Mouse (Mus musculus) stomach, postnatal 0 days (tissue): ENCODE measurements around the gene Zranb1. TPM values are rescaled to one million over a fixed set of nuclear protein-coding genes. Genes with fewer than 3 reads are reported as not detected.

Source experiments
- ATAC-seq: fragments of 200-750 bp; cut with Nextera tagmentation; 2 replicates; pipeline ENCODE4 v1.8.0; 2017; ENCODE audit not compliant: low FRiP score, low TSS enrichment
- DNase-seq: peaks from one replicate; pipeline ENCODE4 v3.0.0-alpha.2; 2016; ENCODE audit warnings: low spot score
- H3K27ac ChIP-seq: fragments of 300-500 bp; sonication (generic); replicated peaks from 2 replicates; pipeline ENCODE4 v1.5.1; 2014; ENCODE audit warnings: mild to moderate bottlenecking, control low read depth
- H3K27me3 ChIP-seq: fragments of 300-500 bp; sonication (generic); 2 replicates; pipeline ENCODE4 v1.6.1; 2014; ENCODE audit warnings: low read length; ENCODE audit not compliant: control insufficient read depth, insufficient read depth
- H3K36me3 ChIP-seq: fragments of 300-500 bp; sonication (generic); 2 replicates; pipeline ENCODE4 v1.6.1; 2014; ENCODE audit warnings: low read length, mixed read lengths; ENCODE audit not compliant: control insufficient read depth, insufficient read depth
- H3K4me1 ChIP-seq: fragments of 300-500 bp; sonication (generic); replicated peaks from 2 replicates; pipeline ENCODE4 v1.6.1; 2014; ENCODE audit warnings: antibody characterized with exemption; ENCODE audit not compliant: control insufficient read depth, insufficient read depth
- H3K4me2 ChIP-seq: fragments of 300-500 bp; sonication (generic); replicated peaks from 2 replicates; pipeline ENCODE4 v1.6.1; 2014; ENCODE audit warnings: low read depth, mild to moderate bottlenecking, control low read depth, moderate library complexity
- H3K4me3 ChIP-seq: fragments of 300-500 bp; sonication (generic); 2 replicates; pipeline ENCODE4 v1.5.1; 2014; ENCODE audit warnings: low read depth, low read length, control low read depth
- H3K9ac ChIP-seq: fragments of 300-500 bp; sonication (generic); 2 replicates; pipeline ENCODE4 v1.6.1; 2014; ENCODE audit warnings: mild to moderate bottlenecking, low read length, control low read depth, mixed read lengths
- H3K9me3 ChIP-seq: fragments of 300-500 bp; sonication (generic); 2 replicates; pipeline ENCODE4 v1.6.1; 2016; ENCODE audit warnings: low read length; ENCODE audit not compliant: control insufficient read depth
- CTCF ChIP-seq: IDR thresholded peaks from 2 replicates; pipeline ENCODE4 v1.5.1; 2016; ENCODE audit warnings: antibody characterized with exemption, low read depth, mild to moderate bottlenecking, moderate library complexity
- EP300 ChIP-seq: optimal IDR thresholded peaks from 2 replicates; pipeline ENCODE3; 2016; ENCODE audit warnings: antibody characterized with exemption
- WGBS: fragments of 180-500 bp; shearing (Covaris S2); extraction: QIAGEN DNeasy Blood & Tissue Kit; methylation state at CpG from one replicate; pipeline ENCODE4 v1.1.7; 2014; 5-methylcytosine and 5-hydroxymethylcytosine counted together
- polyA plus RNA-seq: library from polyadenylated mRNA; unstranded; fragments of >200 nt; fragmentation: Nextera tagmentation; extraction: Ambion mirVana; gene quantifications from 2 replicates; pipeline ENCODE4 v1.2.1, GENCODE M21; 2015

Gene Zranb1
- polyA plus RNA-seq, 1 experiment from 2014 or later, result 16.9 TPM

DNA sequence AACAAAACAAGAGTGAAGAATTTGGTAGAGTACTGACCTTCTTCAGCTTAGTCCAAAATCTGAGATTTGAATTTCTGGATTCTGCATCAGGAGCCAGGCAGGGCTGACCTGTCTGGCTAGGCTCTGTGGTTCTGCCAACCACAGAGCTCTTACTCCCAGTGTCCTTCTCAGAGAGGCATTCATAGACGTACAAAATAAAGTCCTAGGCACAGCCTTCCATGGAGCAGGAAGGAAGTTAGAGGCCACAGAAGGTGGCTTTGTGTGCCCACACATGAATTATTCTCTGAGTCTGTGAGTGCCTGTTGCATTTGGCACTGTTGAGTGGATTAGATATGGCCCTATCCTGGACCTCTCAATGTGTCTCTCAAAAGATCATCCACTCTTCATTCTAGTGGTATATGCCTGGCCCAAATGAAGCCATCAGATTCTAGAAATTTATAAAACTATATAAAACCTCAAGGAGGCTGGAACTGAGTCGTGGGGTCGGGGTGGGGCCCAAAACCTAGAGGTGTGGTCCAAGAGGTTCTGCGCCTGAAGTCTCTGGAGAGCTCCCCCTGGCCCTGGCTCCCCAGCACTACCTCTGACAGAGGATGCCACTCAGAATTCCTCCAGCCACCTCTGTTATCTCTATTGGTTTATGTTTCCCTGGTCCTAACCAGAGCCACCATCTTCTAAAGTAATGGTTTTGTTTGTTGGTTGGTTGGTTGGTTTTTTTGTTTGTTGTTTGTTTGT, 42.3 kb upstream of the Zranb1 start:
- ATAC-seq, result no peak
- TF ChIP-seq EP300 (no peak), CTCF (no peak)
- H3K4me3 ChIP-seq, result no peak overlapping the region
- H3K4me1 ChIP-seq, result no peaks in the 10 kb centered on the region
- no peaks in the 10 kb centered on the region; the same call in 1 of the 2 replicates for H3K36me3 ChIP-seq
- H3K9me3 ChIP-seq, result no peaks in the 10 kb centered on the region
- H3K27me3 ChIP-seq, result no peaks in the 10 kb centered on the region
- no peak overlapping the region for H3K4me2 ChIP-seq
- no peak overlapping the region for H3K9ac ChIP-seq
- no peak for DNase-seq
- H3K27ac ChIP-seq, result no peak overlapping the region
- 67% methylated on average over 4 of the region's 4 CpGs for WGBS

DNA sequence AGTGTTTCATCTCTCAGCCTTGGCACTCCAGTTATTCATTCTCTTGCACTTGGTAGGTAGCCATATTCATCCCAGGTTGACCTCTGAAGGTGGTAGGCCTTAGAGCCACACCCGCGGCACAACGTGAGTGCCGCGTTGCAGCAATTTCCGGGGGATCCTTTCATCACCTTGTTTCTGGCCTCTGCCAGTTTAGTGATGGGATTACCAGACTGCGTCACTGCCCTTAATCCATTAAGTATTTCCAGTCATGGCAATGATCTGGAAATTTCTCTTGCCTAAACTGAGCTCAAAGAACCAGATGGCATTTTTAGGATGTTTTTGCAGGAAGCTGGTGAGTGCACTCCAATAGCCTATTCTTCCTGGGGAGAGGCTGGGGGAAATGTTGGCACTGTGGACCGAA, 41.3 kb upstream of the Zranb1 start:
- no peak overlapping the region for H3K27ac ChIP-seq
- 91% methylated on average over 8 of the region's 8 CpGs for WGBS
- TF ChIP-seq EP300 (no peak), CTCF (no peak)
- no peaks in the 10 kb centered on the region for H3K27me3 ChIP-seq
- ATAC-seq, result no peak
- H3K9me3 ChIP-seq, result no peaks in the 10 kb centered on the region
- no peaks in the 10 kb centered on the region for H3K4me1 ChIP-seq
- H3K36me3 ChIP-seq, result no peaks in the 10 kb centered on the region; the same call in 1 of the 2 replicates
- no peak overlapping the region for H3K9ac ChIP-seq
- no peak for DNase-seq
- H3K4me3 ChIP-seq, result no peak overlapping the region
- H3K4me2 ChIP-seq, result no peak overlapping the region

DNA sequence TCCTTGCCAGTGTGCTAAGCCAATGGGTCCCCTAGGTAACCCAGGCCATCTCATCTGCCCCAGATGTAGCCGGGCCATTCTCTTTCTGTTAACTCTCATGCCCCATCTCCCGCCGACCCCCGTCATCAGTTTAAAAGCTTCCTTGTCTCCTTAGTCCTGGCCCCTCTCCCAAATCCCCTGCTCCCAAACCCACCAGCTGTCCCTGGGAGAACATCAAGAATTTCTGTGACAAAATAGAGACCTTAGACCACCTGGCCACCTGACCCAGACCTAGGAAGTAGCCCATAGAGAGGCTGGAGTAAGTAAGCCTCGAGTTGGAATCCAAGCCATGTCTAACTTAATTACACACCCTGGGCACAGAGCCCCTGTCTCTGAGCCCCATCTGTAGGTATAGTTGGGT, 40.7 kb upstream of the Zranb1 start:
- Histone ChIP-seq H3K4me3 (no peak overlapping the region), H3K27me3 (no peaks in the 10 kb centered on the region), H3K4me1 (no peaks in the 10 kb centered on the region), H3K4me2 (no peak overlapping the region), H3K36me3 (no peaks in the 10 kb centered on the region; the same call in 1 of the 2 replicates), H3K27ac (no peak overlapping the region), H3K9me3 (no peaks in the 10 kb centered on the region), H3K9ac (no peak overlapping the region)
- DNase-seq (no peak), ATAC-seq (no peak)
- WGBS, result 85% methylated on average over 5 of the region's 5 CpGs
- TF ChIP-seq EP300 (no peak), CTCF (no peak)

DNA sequence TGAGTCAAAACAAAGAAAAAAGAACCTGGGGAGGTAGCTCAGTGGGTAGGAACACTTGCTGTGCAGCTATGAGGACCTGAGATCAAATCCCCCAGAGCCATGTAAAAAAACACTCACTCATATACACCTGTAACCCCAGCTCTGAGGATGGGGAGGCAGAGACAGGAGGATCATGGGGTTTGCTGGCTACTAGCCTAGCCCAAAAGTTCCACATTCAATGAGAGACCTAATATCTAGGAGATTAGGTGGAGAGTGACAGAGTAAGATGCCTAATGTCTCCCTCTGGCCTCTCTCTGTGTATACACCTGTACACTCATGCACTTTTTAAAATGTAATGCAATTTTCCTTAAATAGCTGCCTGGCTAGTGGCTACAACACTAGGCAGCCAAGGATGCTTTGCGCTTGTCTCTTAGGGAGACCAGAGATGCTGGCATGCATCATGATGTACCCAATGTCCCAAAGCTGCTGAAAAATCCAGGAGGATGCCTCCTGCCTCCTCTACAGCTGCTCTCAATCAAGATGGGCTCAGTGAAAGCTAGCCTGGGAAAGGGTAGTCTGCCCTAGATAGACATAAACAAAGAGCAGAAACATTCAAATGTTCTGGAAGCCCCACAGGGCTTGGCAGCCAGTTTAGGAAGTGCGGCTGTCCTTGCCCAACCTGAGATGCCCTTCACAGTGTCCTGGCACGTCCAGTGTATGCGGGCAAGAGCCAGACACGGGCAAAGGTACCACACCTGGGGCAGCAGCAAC, 39.2 kb upstream of the Zranb1 start:
- H3K9me3 ChIP-seq, result no peaks in the 10 kb centered on the region
- H3K27me3 ChIP-seq, result no peaks in the 10 kb centered on the region
- H3K4me3 ChIP-seq, result no peak overlapping the region
- H3K27ac ChIP-seq, result no peak overlapping the region
- no peaks in the 10 kb centered on the region for H3K4me1 ChIP-seq
- no peak for ATAC-seq
- H3K36me3 ChIP-seq, result no peaks in the 10 kb centered on the region
- no peak overlapping the region for H3K4me2 ChIP-seq
- WGBS, result 76% methylated on average over 5 of the region's 5 CpGs
- H3K9ac ChIP-seq, result no peak overlapping the region
- DNase-seq, result no peak
- TF ChIP-seq EP300, result no peak
- no peak for TF ChIP-seq CTCF

DNA sequence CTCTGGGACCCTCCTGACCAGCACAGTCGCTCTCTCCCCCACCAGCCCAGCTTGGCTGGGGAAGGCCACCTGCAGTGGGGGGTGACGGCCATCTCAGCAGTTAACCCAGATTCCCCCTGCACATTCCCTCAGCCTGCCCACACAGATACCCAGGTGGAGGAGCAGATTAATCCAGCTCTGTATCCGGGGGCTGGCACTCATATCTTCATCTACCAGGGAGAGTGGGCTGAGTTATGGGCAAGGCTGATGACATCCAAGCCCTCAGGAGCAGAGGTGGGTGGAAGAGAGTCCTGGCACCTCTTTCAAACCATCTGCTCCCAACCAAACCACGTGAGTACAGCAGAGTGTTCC, 38.7 kb upstream of the Zranb1 start:
- no peak overlapping the region for H3K27ac ChIP-seq
- H3K27me3 ChIP-seq, result no peaks in the 10 kb centered on the region
- H3K4me3 ChIP-seq, result no peak overlapping the region
- 0 out of 2 replicates have a peak, but pooled peaks have one; percentile 28 for ATAC-seq
- no peaks in the 10 kb centered on the region for H3K9me3 ChIP-seq
- no peaks in the 10 kb centered on the region for H3K36me3 ChIP-seq
- no peak for DNase-seq
- WGBS, result 65% methylated on average over 4 of the region's 4 CpGs
- H3K9ac ChIP-seq, result no peak overlapping the region
- no peak overlapping the region for H3K4me2 ChIP-seq
- no peaks in the 10 kb centered on the region for H3K4me1 ChIP-seq
- no peak for TF ChIP-seq CTCF

DNA sequence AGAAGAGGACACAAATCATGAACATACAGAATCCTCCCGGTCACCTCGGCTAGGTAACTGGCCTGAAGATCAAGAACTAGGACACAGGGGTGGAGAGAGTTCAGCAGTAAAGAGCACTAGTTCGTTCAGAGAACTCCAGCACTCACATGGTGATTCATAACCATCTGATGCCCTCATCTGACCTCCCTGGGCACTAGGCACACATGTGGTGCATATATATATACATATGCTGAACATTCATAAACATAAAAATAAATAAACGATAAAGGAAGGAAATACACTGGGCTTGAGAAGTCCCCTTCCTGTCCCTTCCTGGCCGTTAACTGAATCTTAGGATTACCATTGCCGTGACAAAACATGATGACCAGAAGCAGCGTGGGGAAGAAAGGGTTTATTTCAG, 38.1 kb upstream of the Zranb1 start:
- WGBS, result 64% methylated on average over 7 of the region's 7 CpGs
- Histone ChIP-seq H3K4me1 (no peaks in the 10 kb centered on the region), H3K4me2 (no peak overlapping the region), H3K36me3 (no peaks in the 10 kb centered on the region), H3K9me3 (no peaks in the 10 kb centered on the region), H3K9ac (no peak overlapping the region), H3K27ac (no peak overlapping the region), H3K4me3 (no peak overlapping the region), H3K27me3 (no peaks in the 10 kb centered on the region)
- DNase-seq, result no peak
- ATAC-seq, result no peak
- TF ChIP-seq CTCF (no peak), EP300 (no peak)
